Comparison of ENCODE assay signal across 10 mouse cellular contexts in genomic region chr17:56664333-56664732, GRCm38 (mm10). TPM values are rescaled to one million over a fixed set of nuclear protein-coding genes. Genes with fewer than 3 reads are reported as not detected.
A peak's percentile ranks its signal among the peaks of the same experiment; 100 is the strongest.
DNase-seq lines count a peak whose midpoint lies in the region; ATAC-seq lines count a peak whose summit lies in the region.
"Had no signal": no experiment of that assay in that cellular context is flagged by ENCODE, and none has a peak within 500 bp of the region (broad histone marks: within the 10 kb centered on the region; RNA-seq: fewer than 3 reads in every experiment).

No protein-coding gene starts in this region.

- WGBS in hindbrain, embryonic 10.5 days: 2% methylated on average over 10 of the region's 10 CpGs
- 7% methylated on average over 9 of the region's 10 CpGs for WGBS in hindbrain, embryonic 16.5 days

- H3K4me1 ChIP-seq in hindbrain, embryonic 10.5 days (replicated peaks): peaks cover 37% of the 10 kb centered on the region
- H3K4me1 ChIP-seq in hindbrain, embryonic 16.5 days (ENCODE audit: control insufficient read depth, insufficient read depth, low read depth, low read length): peaks cover 5% of the 10 kb centered on the region

- H3K27me3 ChIP-seq in hindbrain, embryonic 10.5 days (ENCODE audit: insufficient read depth, poor library complexity, severe bottlenecking): peaks cover 22% of the 10 kb centered on the region
- H3K27me3 ChIP-seq in hindbrain, embryonic 16.5 days (replicated peaks; ENCODE audit: control insufficient read depth, insufficient read depth, low read length): peaks cover 5% of the 10 kb centered on the region; the same call in 1 of the 2 replicates

- H3K36me3 ChIP-seq in hindbrain, embryonic 10.5 days: no peaks in the 10 kb centered on the region
- H3K36me3 ChIP-seq in hindbrain, embryonic 16.5 days (ENCODE audit: control insufficient read depth, insufficient read depth, low read length): no peaks in the 10 kb centered on the region

- H3K9ac ChIP-seq in hindbrain, embryonic 16.5 days (ENCODE audit: low read depth, low read length): no peak overlapping the region; the same call in 1 of the 2 replicates

- H3K9me3 ChIP-seq in hindbrain, embryonic 10.5 days: no peaks in the 10 kb centered on the region
- H3K9me3 ChIP-seq in hindbrain, embryonic 16.5 days (ENCODE audit: control insufficient read depth, low read length): no peaks in the 10 kb centered on the region

- peak overlapping the region; percentile 40 for H3K4me3 ChIP-seq in hindbrain, embryonic 10.5 days
- no peak overlapping the region for H3K4me3 ChIP-seq in hindbrain, embryonic 16.5 days (ENCODE audit: low read length)
- H3K4me3 ChIP-seq: gastrocnemius, adult 2 months had no signal

- H3K27ac ChIP-seq in hindbrain, embryonic 10.5 days: peak overlapping the region; percentile 82
- no peak overlapping the region for H3K27ac ChIP-seq in hindbrain, embryonic 16.5 days (ENCODE audit: low read depth, low read length)
- H3K27ac ChIP-seq: gastrocnemius, adult 2 months had no signal

- no peak overlapping the region for H3K4me2 ChIP-seq in hindbrain, embryonic 16.5 days (ENCODE audit: low read length)

- DNase-seq in hindbrain, embryonic 10.5 days (ENCODE audit: low spot score): peak; percentile 70
- DNase-seq in R1 (ENCODE audit: low read depth, low spot score): peak; percentile 98
- DNase-seq in forelimb bud, embryonic 11.5 days (ENCODE audit: low read depth, low spot score): peak; percentile 59
- peak; percentile 65 for DNase-seq in mesoderm, embryonic 11.5 days (ENCODE audit: low read depth, low spot score)
- no peak for DNase-seq in layer of hippocampus, postnatal 36 days
- DNase-seq in frontal cortex, postnatal 25 days (ENCODE audit: low spot score in 2 of 2): no peak
- DNase-seq in adrenal gland, postnatal 4 days (ENCODE audit: low spot score in 2 of 2): no peak
- DNase-seq: gastrocnemius, adult 2 months had no signal

- ATAC-seq in hindbrain, embryonic 16.5 days: no peak

RNA-seq across cellular contexts. Expression of gene Ranbp3, which starts 8.8 kb away (rescaled TPM):
- 130 and 139 TPM in 2 replicates for polyA plus RNA-seq in hindbrain, embryonic 10.5 days (2016; fragmentation: Nextera tagmentation; extraction: Ambion mirVana)
- polyA plus RNA-seq in hindbrain, embryonic 16.5 days (2015; fragmentation: Nextera tagmentation; extraction: Ambion mirVana): 100 and 110 TPM in 2 replicates
- total RNA-seq in layer of hippocampus, postnatal 36 days (2021): 10 to 100 TPM; 86.7 to 88.3 TPM
- 10 to 100 TPM; 88.1 to 89.6 TPM for total RNA-seq in adrenal gland, postnatal 4 days (2021)

RNA-seq across cellular contexts. Expression of gene Catsperd, which starts 36.4 kb away (rescaled TPM):
- 0.66 and 0.95 TPM in 2 replicates for polyA plus RNA-seq in hindbrain, embryonic 10.5 days (2016; fragmentation: Nextera tagmentation; extraction: Ambion mirVana)
- 1.6 and 1.7 TPM in 2 replicates for polyA plus RNA-seq in hindbrain, embryonic 16.5 days (2015; fragmentation: Nextera tagmentation; extraction: Ambion mirVana)
- total RNA-seq in layer of hippocampus, postnatal 36 days (2021): under 1 TPM; 0.82 to 0.91 TPM
- total RNA-seq in adrenal gland, postnatal 4 days (2021): 1 to 10 TPM; 2.4 to 2.7 TPM
- total RNA-seq: neutrophil, adult 5-6 weeks had no signal

RNA-seq across cellular contexts. Expression of gene Lonp1, which starts 37.6 kb away (rescaled TPM):
- 52.9 and 54.6 TPM in 2 replicates for polyA plus RNA-seq in hindbrain, embryonic 10.5 days (2016; fragmentation: Nextera tagmentation; extraction: Ambion mirVana)
- polyA plus RNA-seq in hindbrain, embryonic 16.5 days (2015; fragmentation: Nextera tagmentation; extraction: Ambion mirVana): 45.4 and 45.7 TPM in 2 replicates
- 10 to 100 TPM; 58.7 to 59.4 TPM for total RNA-seq in layer of hippocampus, postnatal 36 days (2021)
- total RNA-seq in adrenal gland, postnatal 4 days (2021): 100 to 1,000 TPM; 306 to 318 TPM

RNA-seq across cellular contexts. Expression of gene Rpl36, which starts 51.1 kb away (rescaled TPM):
- polyA plus RNA-seq in hindbrain, embryonic 10.5 days (2016; fragmentation: Nextera tagmentation; extraction: Ambion mirVana): 1,369 and 1,471 TPM in 2 replicates
- 823 and 876 TPM in 2 replicates for polyA plus RNA-seq in hindbrain, embryonic 16.5 days (2015; fragmentation: Nextera tagmentation; extraction: Ambion mirVana)
- 100 to 1,000 TPM; 358 to 400 TPM for total RNA-seq in layer of hippocampus, postnatal 36 days (2021)
- total RNA-seq in adrenal gland, postnatal 4 days (2021): 1,000 to 10,000 TPM; 1,222 to 1,358 TPM

RNA-seq across cellular contexts. Expression of gene Ndufa11, which starts 53.2 kb away (rescaled TPM):
- 398 and 446 TPM in 2 replicates for polyA plus RNA-seq in hindbrain, embryonic 10.5 days (2016; fragmentation: Nextera tagmentation; extraction: Ambion mirVana)
- 565 and 621 TPM in 2 replicates for polyA plus RNA-seq in hindbrain, embryonic 16.5 days (2015; fragmentation: Nextera tagmentation; extraction: Ambion mirVana)
- 100 to 1,000 TPM; 213 to 221 TPM for total RNA-seq in layer of hippocampus, postnatal 36 days (2021)
- total RNA-seq in adrenal gland, postnatal 4 days (2021): 100 to 1,000 TPM; 244 to 256 TPM

Comparison
In these comparisons a context has a peak if more than half of its experiments do, and no peak if none do; other contexts are left out.
1. DNase-seq: peak in hindbrain, embryonic 10.5 days (single experiment), R1 (single experiment), forelimb bud, embryonic 11.5 days (single experiment) and mesoderm, embryonic 11.5 days (single experiment); none in layer of hippocampus, postnatal 36 days (0 of 2), frontal cortex, postnatal 25 days (0 of 2) and adrenal gland, postnatal 4 days (0 of 2).
2. RNA of gene Lonp1, which starts 37.6 kb away (total RNA-seq): 306 to 318 TPM in adrenal gland, postnatal 4 days; 58.7 to 59.4 TPM in layer of hippocampus, postnatal 36 days; every median in the first group is over 4 times any median in the second.